Mouse (Mus musculus) kidney, embryonic 16.5 days (tissue): ENCODE measurements at regions not wholly inside any gene's neighbourhood (a gene's known extent, or its start where the extent isn't known, plus 50 kb on each side); places are given as distances from the start of the nearest gene placed in this dataset.
A peak's percentile ranks its signal among the peaks of the same experiment; 100 is the strongest.

ENCODE experiments used
- ATAC-seq: fragments of 200-750 bp; cut with Nextera tagmentation; 2 replicates; pipeline ENCODE4 v1.8.0; 2017; ENCODE audit warnings: moderate TSS enrichment; ENCODE audit not compliant: low FRiP score, low TSS enrichment
- H3K27ac ChIP-seq: fragments of 300-500 bp; sonication (generic); 2 replicates; pipeline ENCODE4 v1.5.1; 2014; ENCODE audit warnings: low read length
- H3K27me3 ChIP-seq: fragments of 300-500 bp; sonication (generic); 2 replicates; pipeline ENCODE4 v1.6.1; 2014; ENCODE audit warnings: low read length, control low read depth, mixed read lengths; ENCODE audit not compliant: insufficient read depth
- H3K36me3 ChIP-seq: fragments of 300-500 bp; sonication (generic); 2 replicates; pipeline ENCODE4 v1.6.1; 2014; ENCODE audit warnings: low read length, control low read depth, mixed read lengths; ENCODE audit not compliant: insufficient read depth
- H3K4me1 ChIP-seq: fragments of 300-500 bp; sonication (generic); 2 replicates; pipeline ENCODE4 v1.6.1; 2014; ENCODE audit warnings: low read length, control low read depth, mixed read lengths; ENCODE audit not compliant: insufficient read depth
- H3K4me2 ChIP-seq: fragments of 300-500 bp; sonication (generic); replicated peaks from 2 replicates; pipeline ENCODE4 v1.6.1; 2014; ENCODE audit warnings: low read depth, low read length
- H3K4me3 ChIP-seq: fragments of 300-500 bp; sonication (generic); 2 replicates; pipeline ENCODE4 v1.5.1; 2014; ENCODE audit warnings: mild to moderate bottlenecking, low read length
- H3K9ac ChIP-seq: fragments of 300-500 bp; sonication (generic); replicated peaks from 2 replicates; pipeline ENCODE4 v1.6.1; 2014; ENCODE audit warnings: low read length
- H3K9me3 ChIP-seq: fragments of 300-500 bp; sonication (generic); 2 replicates; pipeline ENCODE4 v1.6.1; 2016; ENCODE audit warnings: low read length, control low read depth
- WGBS: fragments of 180-500 bp; shearing (Covaris S2); extraction: QIAGEN DNeasy Blood & Tissue Kit; methylation state at CpG from one replicate; pipeline ENCODE4 v1.1.7; 2014; 5-methylcytosine and 5-hydroxymethylcytosine counted together

DNA sequence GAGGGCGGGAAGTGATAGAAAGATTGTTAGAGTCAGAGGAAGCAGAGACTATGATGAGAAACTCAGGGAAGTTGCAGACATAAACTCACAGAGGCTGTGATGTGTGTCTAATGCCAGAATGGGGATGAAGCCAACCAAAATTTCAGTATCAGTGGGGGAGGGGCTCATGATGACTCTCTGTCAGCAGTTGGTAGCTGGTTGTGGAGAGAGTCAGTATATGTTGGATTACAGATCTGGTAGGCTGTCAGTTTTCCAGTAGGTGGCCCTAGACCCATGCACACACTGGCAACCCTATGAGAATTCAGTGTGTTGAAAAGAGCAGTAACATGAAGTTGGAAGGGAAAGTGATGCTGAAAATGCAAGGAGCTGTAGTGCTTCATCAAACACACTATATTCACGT is 257.5 kb downstream of the Ttc32 start:
- no peaks in the 10 kb centered on the region for H3K27me3 ChIP-seq
- WGBS = 88% methylated on average over 2 of the region's 2 CpGs
- no peak overlapping the region for H3K4me3 ChIP-seq
- no peaks in the 10 kb centered on the region for H3K9me3 ChIP-seq
- H3K27ac ChIP-seq = no peak overlapping the region
- H3K4me1 ChIP-seq = no peaks in the 10 kb centered on the region
- no peak for ATAC-seq
- no peaks in the 10 kb centered on the region for H3K36me3 ChIP-seq
- H3K9ac ChIP-seq = no peak overlapping the region
- H3K4me2 ChIP-seq = no peak overlapping the region

DNA sequence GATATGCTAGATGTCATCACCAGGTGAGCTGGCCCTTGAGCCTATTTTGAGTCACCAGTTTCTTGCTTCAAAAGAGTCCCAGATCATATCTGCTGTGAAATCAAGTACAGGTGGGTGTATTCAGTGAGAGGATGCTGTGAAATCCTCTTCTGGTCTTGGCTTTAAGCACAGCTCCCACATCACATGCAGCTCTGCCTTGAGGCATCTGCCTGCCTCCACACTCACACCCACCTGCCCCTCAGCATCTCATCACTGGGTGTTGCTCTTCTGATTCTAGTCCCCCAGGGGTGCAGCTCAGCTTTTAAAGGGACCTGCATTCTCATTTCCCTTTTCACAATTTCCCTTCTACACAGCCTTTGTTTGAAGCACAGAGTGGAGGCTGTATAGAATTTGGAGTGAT is 262.9 kb downstream of the Ttc32 start:
- H3K27me3 ChIP-seq = no peaks in the 10 kb centered on the region
- H3K36me3 ChIP-seq = no peaks in the 10 kb centered on the region
- no peak overlapping the region for H3K4me2 ChIP-seq
- H3K9ac ChIP-seq = no peak overlapping the region
- no peak overlapping the region for H3K4me3 ChIP-seq
- H3K4me1 ChIP-seq = no peaks in the 10 kb centered on the region
- no peak overlapping the region for H3K27ac ChIP-seq
- no peaks in the 10 kb centered on the region for H3K9me3 ChIP-seq
- ATAC-seq = no peak

DNA sequence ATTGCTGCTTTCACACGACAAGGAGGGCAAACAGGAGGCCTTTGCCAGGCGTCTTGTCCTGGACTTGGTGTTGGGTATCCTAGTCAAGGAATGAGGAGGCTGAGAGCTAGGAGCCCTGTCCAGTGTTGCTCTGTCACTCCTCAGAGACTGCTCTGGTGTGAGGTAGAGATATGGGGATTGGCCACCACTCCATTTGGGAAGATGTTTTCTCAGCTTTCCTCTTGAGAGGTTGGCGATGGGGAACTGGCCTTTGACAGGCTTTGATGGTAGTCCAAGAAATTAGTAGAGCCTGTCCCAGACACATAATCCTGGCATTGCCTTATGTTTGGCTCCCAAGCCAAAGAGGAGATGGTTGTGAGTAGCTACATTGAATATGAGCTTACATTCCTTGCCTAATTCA is 265.4 kb downstream of the Ttc32 start:
- Histone ChIP-seq H3K4me1 (no peaks in the 10 kb centered on the region), H3K27me3 (no peaks in the 10 kb centered on the region), H3K36me3 (no peaks in the 10 kb centered on the region), H3K4me2 (no peak overlapping the region), H3K27ac (no peak overlapping the region), H3K9ac (no peak overlapping the region), H3K4me3 (no peak overlapping the region), H3K9me3 (no peaks in the 10 kb centered on the region)
- no peak for ATAC-seq
- WGBS = 86% methylated on average over 3 of the region's 3 CpGs

DNA sequence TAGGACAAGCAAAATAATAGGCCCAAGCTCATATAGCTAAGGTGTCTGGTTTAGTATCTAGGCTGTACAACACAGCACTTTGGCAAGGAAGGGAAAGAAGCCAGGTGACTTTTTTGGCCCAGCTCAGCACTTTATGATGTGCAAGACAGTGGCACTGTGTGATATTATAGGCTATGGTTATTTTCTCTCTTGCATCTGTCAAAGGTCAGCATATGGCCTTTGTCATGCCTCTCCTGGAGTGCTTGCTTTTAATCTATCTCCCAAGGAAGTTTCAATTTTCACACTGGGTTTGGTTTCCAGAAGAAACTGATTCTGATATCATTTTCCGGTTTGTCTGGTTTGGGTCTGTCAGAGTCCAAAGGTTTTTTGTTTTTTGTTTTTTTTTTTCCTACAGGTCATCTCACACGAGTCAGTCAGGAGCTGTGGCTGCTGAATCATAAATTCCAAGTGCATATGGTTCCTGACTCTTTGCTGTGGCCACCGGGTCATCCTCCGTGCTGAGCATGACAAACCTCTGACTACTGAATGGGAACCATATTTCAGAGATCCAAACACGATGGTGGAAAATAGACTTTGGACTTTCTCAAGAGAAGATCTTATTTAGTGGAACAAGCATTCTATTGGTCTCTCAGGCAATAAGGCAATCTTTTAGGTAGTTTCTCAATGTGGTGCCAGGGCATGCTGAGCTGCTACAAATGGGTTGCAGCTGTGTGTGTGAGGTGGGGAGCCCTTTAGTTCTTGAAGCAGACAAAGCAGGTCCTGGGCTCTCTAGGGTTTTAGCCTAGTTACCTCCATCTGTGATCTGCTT is 269.3 kb downstream of the Ttc32 start:
- no peak overlapping the region for H3K4me3 ChIP-seq
- H3K9me3 ChIP-seq = no peaks in the 10 kb centered on the region
- no peaks in the 10 kb centered on the region for H3K36me3 ChIP-seq
- no peak for ATAC-seq
- H3K27ac ChIP-seq = no peak overlapping the region
- H3K4me1 ChIP-seq = no peaks in the 10 kb centered on the region
- no peak overlapping the region for H3K4me2 ChIP-seq
- no peak overlapping the region for H3K9ac ChIP-seq
- H3K27me3 ChIP-seq = no peaks in the 10 kb centered on the region
- 32% methylated on average over 5 of the region's 5 CpGs for WGBS

DNA sequence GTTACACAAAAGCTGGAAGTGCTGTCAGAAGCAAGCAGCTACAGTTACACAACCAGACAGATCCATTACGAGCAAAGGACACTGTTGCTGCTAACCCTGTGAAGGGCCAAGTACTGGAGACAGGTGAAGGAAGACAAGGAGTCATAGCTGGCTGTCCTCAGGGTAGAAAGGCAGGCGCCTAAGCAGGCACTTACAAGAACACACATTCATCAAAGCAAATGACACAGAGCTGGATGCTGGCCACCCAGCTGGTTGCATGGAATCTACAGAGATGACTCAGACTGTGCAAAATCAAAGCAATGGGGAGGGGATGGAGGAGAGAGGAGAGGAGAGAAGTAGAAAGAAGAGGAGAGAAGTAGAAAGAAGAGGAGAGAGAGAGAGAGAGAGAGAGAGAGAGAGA is 265.8 kb upstream of the Osr1 start:
- Histone ChIP-seq H3K9me3 (no peaks in the 10 kb centered on the region), H3K36me3 (no peaks in the 10 kb centered on the region), H3K27me3 (no peaks in the 10 kb centered on the region), H3K27ac (no peak overlapping the region), H3K4me2 (no peak overlapping the region), H3K4me1 (no peaks in the 10 kb centered on the region), H3K4me3 (no peak overlapping the region), H3K9ac (no peak overlapping the region)
- 54% methylated on average over 2 of the region's 2 CpGs for WGBS
- ATAC-seq = no peak

DNA sequence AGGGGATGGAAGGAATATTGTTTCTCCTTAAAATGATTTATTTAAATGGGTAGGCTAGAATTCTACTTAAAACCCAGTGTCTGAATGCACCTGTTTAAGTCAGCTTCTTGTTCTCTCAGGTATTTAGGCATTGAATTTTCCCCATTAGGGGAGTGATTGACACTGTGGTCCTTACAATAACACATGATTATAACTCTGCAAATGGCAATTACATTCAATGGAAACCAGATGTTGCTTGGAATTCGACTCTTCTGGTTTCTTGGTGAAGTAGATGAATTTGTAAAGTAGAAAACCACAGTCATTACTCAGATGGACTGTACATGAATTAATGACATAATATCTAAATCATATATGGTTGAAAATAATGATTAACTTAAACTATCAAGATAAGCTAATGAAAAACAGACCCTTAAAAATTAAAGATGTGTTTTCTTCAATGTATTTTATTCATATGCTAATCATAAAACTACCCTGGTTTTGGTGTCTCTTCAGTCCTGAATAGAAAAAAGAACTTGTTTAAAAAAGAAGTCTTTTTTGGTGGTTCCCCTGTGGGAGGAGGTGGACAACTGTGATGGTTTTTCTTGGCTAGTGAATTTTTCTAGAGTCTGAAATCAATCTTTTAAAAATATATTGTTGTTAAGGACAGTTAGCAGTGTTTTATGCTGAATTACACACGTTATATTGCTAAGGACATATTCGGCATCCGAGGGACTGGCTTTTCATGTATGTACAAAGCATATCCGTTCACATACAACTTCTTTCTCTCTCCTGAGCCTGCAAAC is 231.8 kb upstream of the Osr1 start:
- ATAC-seq = no peak
- Histone ChIP-seq H3K9me3 (no peaks in the 10 kb centered on the region), H3K36me3 (no peaks in the 10 kb centered on the region), H3K27me3 (no peaks in the 10 kb centered on the region), H3K4me2 (no peak overlapping the region), H3K27ac (no peak overlapping the region), H3K4me3 (no peak overlapping the region), H3K4me1 (peaks cover 4% of the 10 kb centered on the region; the same call in 1 of the 2 replicates), H3K9ac (no peak overlapping the region)
- WGBS = 71% methylated on average over 5 of the region's 5 CpGs

DNA sequence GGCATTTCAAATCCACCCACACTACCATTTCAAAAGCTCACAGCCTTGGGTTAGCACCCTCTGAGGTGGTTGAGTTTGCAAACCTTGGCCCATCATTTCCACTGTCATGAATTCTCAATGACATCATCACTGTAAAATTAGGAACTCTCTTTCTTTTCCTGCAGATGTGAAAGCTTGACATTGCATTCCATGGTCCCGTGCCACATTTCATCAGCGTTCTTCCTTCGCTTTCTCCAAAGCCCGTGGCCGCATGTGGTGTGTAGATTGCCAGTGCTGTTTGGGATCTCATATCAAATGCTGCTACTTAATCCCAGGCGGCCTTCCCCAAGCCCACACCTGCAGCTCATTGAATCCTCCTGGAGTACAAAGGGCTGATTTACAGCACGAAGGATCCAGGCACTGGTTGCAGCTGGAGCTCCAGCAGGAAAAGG is 231.1 kb upstream of the Osr1 start:
- WGBS = 15% methylated on average over 7 of the region's 7 CpGs
- Histone ChIP-seq H3K27ac (no peak overlapping the region), H3K4me2 (no peak overlapping the region), H3K4me3 (no peak overlapping the region), H3K9me3 (no peaks in the 10 kb centered on the region), H3K4me1 (peaks cover 4% of the 10 kb centered on the region; the same call in 1 of the 2 replicates), H3K36me3 (no peaks in the 10 kb centered on the region), H3K27me3 (no peaks in the 10 kb centered on the region), H3K9ac (no peak overlapping the region)
- peak; percentile 69; the same call in 1 of the 2 replicates for ATAC-seq

DNA sequence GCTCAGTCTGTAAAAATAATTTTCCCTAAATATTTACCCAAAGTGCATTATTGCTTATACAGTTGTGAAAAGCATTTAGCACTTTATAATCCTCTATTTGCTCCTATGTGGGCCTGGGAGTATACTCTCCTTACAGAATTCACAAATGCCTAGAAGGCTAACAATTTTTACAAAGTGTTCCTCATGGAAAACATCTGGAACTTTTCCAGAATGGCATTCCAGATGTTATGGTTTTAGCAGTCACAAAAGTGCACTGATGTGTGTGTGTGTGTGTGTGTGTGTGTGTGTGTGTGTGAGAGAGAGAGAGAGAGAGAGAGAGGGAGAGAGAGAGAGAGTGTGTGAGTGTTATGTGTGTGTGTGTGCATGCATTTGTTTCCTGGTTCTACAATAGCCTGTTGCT is 229.1 kb upstream of the Osr1 start:
- ATAC-seq = no peak
- H3K4me2 ChIP-seq = no peak overlapping the region
- H3K4me3 ChIP-seq = no peak overlapping the region
- no peak overlapping the region for H3K27ac ChIP-seq
- H3K9me3 ChIP-seq = no peaks in the 10 kb centered on the region
- H3K4me1 ChIP-seq = peaks cover 4% of the 10 kb centered on the region; the same call in 1 of the 2 replicates
- no peaks in the 10 kb centered on the region for H3K27me3 ChIP-seq
- no peak overlapping the region for H3K9ac ChIP-seq
- H3K36me3 ChIP-seq = no peaks in the 10 kb centered on the region

DNA sequence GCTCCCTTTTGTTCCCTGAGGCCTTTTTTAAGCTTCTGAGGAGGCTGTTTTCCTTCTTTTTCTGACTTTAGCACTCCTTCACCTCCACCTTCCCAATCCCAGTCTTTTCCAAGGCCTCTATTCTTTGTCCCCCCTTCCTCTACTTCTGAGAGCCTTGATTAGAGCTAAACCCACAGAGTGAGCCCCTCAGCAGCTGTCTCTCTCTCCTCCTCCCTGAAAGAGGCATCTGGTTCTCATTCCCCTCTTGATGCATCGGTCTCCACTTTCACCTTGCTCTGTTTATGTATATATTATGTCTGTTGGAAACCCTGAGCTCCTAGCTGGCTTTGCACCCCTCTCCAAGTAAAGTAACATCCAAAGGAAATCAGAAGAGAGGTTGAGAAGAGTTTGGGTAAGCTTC is 224.6 kb upstream of the Osr1 start:
- 37% methylated on average over 1 of the region's 1 CpGs for WGBS
- Histone ChIP-seq H3K27ac (no peak overlapping the region), H3K9ac (no peak overlapping the region), H3K36me3 (no peaks in the 10 kb centered on the region), H3K9me3 (no peaks in the 10 kb centered on the region), H3K4me2 (no peak overlapping the region), H3K27me3 (no peaks in the 10 kb centered on the region), H3K4me1 (no peaks in the 10 kb centered on the region), H3K4me3 (no peak overlapping the region)
- no peak for ATAC-seq

DNA sequence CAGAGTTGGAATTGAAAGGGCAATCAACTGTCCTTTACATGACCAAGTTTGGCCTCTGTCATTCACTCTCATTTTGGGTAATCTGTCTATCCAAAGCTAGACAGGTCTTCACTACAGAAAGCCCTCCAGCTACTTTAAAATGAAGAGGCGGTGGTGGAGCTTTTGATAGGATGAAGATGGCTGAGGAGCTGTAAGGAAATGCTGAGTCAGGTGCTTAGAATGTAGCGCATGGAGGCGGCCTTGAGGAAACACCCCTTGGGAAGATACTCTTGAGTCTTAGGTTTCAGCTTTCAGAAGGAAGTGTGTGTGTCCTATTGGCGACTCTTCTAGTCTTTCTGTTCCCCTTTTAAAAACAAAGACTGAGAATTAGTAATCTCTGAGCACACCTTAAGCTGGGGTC is 214.4 kb upstream of the Osr1 start:
- H3K4me2 ChIP-seq = no peak overlapping the region
- no peak overlapping the region for H3K4me3 ChIP-seq
- no peaks in the 10 kb centered on the region for H3K27me3 ChIP-seq
- H3K4me1 ChIP-seq = no peaks in the 10 kb centered on the region
- no peaks in the 10 kb centered on the region for H3K36me3 ChIP-seq
- ATAC-seq = no peak
- H3K9ac ChIP-seq = no peak overlapping the region
- no peak overlapping the region for H3K27ac ChIP-seq
- no peaks in the 10 kb centered on the region for H3K9me3 ChIP-seq
- WGBS = 75% methylated on average over 4 of the region's 4 CpGs
